12 mouse cellular contexts compared by ENCODE assay signal in genomic region chr13:100063936-100064335, GRCm38 (mm10).
"Had no signal": no experiment of that assay in that cellular context is flagged by ENCODE, and none has a peak within 500 bp of the region (broad histone marks: within the 10 kb centered on the region; RNA-seq: fewer than 3 reads in every experiment).

No protein-coding gene starts in this region.

- H3K4me2 ChIP-seq: intestine, embryonic 15.5 days; limb, embryonic 15.5 days; liver, embryonic 12.5 days; midbrain, embryonic 13.5 days; stomach, embryonic 15.5 days had no signal

- ATAC-seq: intestine, embryonic 15.5 days; liver, embryonic 12.5 days; midbrain, embryonic 13.5 days had no signal

- H3K4me3 ChIP-seq: intestine, embryonic 15.5 days; layer of hippocampus, adult 2 months; left cerebral cortex, adult 2 months; limb, embryonic 15.5 days; liver, embryonic 12.5 days; midbrain, embryonic 13.5 days; stomach, embryonic 15.5 days had no signal

- DNase-seq: kidney, adult 18-20 months; kidney, postnatal 10 days; kidney, postnatal 4 days; right cerebral cortex, postnatal 14 days; thymus, postnatal 36 days had no signal

- H3K27me3 ChIP-seq: intestine, embryonic 15.5 days; limb, embryonic 15.5 days; liver, embryonic 12.5 days; midbrain, embryonic 13.5 days; stomach, embryonic 15.5 days had no signal

- H3K27ac ChIP-seq: intestine, embryonic 15.5 days; layer of hippocampus, adult 2 months; left cerebral cortex, adult 2 months; limb, embryonic 15.5 days; liver, embryonic 12.5 days; midbrain, embryonic 13.5 days; stomach, embryonic 15.5 days had no signal

- H3K4me1 ChIP-seq: intestine, embryonic 15.5 days; limb, embryonic 15.5 days; liver, embryonic 12.5 days; midbrain, embryonic 13.5 days; stomach, embryonic 15.5 days had no signal

- H3K9me3 ChIP-seq: intestine, embryonic 15.5 days; limb, embryonic 15.5 days; liver, embryonic 12.5 days; midbrain, embryonic 13.5 days; stomach, embryonic 15.5 days had no signal

- H3K9ac ChIP-seq: intestine, embryonic 15.5 days; limb, embryonic 15.5 days; liver, embryonic 12.5 days; midbrain, embryonic 13.5 days; stomach, embryonic 15.5 days had no signal
